Mouse (Mus musculus) urinary bladder, postnatal 36 days (tissue): ENCODE results near the gene Maml3.

Experiments
- DNase-seq, 2 experiments: peaks; one replicate each; pipeline ENCODE4 v3.0.0; 2022; ENCODE audit warnings: low spot score in 2 of 2, mixed read lengths in 1 of 2

Gene Maml3

DNA sequence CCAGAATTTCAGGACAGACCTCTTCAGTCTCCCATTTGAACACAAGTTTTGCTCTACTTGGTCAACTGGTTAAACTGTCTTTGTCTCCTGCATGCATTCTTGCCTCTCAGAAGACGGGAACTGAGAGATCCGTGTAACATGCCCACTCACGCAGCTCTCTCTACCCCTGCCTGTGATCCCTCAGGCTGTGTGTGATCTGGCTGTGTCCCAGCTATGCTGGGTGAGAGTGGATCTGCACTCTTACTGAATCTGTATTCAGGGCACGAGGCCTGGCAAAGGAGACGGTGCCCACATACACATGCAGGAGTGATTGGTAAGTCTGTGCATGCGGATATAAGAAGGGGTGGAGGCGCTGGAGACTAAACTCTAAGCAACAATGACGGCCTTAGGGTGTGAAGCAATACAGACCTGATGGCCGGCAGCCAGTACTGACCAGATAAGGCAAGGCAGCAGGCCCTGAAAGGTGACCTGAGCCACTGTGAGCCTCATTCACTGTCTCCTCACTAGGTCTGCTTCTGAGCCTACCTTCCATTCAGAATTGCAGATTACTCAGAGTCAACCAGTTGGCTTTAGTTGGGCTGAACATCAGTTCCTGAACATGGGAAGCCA lies 274.0 kb downstream of the Maml3 start:
- no peak for DNase-seq

DNA sequence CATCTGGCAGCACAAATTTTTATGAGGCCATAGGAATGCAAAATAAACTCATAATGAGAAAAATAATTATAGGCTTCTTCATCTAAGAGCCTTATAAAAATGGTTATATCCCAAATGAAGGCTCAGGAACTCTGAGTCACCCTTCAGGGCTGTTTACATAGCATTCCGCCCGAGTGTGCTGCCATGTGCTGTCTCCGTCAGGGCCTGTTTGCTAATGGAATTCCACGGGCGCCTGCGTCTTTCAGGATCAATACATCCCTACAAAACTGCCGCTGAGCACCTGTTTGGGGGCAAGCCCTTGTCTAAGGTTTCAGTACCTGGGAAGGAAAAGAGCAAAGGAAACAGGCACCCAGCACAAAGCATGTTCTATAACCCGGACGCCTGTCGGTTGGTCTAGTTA lies 279.3 kb downstream of the Maml3 start:
- no peak for DNase-seq

DNA sequence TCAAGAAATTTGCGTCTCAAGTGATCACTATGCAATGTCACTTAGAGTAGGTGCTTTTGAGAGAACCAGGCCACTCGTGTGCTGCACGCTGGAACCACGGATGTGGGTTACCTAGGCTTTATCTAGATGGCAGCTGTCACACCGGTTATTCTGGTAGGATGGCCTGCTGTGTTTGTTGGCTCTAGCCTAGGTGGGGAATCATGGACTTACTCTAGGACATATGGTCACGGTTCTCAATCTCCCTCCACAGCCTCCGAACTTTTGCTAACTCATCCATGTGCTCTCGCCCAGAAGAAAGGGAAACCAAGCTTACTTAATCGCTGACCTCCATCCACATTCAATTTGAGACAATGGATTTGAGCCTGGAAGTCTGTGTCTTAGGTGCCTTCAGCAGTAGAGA lies 280.4 kb downstream of the Maml3 start:
- peak in 1 of 2 experiments; percentile 35 for DNase-seq

DNA sequence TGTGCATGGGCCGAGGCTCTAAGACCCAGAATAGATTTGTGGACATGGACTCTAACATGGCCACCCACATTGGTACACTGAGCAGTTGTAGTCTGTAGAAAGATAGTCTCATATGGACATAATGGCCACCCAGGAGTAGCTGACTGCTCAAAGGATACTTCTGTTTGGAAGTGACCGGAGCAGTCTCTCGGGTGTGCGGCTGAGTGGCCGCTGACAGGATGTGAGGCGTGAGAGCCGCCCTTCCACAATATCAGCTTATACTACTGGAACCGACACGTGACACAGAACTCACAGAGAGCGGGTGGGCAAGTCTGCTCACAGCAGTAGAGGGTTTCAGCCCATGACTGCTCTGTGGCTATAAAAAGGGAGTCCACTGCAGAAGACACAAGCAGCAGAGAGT lies 283.3 kb downstream of the Maml3 start:
- DNase-seq = no peak

DNA sequence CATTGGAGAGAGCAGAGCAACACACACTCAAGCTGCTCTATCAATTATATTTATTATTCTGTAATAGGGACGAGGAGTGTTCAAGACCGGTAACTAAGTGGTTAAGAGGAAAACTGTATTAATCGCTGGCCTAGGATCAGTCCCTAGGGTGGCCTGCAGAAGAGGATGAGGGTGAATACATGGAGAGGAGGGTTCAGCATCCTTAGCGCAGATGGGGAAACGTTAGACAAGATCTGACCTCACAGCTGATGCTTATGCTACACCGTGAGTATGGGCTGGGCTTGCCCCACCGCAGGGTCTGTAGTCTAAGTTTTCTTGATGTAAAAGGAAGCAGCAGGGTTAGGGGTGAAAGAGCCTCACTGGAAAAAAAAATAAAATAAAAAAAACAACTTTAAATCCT lies 285.8 kb downstream of the Maml3 start:
- DNase-seq = no peak

DNA sequence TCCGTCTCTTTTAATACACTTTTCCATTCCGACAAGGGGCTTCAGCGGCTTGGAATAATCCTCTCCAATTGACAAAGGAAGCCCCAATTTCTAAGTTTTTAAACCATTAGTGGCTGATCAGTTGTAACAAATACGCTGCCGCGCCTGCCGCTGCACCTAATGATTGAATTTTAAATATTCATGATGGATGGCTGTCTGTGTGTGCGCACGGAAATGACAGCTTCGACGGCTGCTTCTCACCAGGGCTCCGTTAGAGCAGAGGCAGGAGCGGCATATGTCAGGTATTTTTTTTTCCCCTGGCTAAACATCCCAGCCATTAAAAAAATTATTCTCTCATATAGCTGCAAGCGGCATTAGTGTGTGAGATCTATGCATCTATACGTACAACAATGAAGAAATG lies 287.0 kb downstream of the Maml3 start:
- no peak for DNase-seq

DNA sequence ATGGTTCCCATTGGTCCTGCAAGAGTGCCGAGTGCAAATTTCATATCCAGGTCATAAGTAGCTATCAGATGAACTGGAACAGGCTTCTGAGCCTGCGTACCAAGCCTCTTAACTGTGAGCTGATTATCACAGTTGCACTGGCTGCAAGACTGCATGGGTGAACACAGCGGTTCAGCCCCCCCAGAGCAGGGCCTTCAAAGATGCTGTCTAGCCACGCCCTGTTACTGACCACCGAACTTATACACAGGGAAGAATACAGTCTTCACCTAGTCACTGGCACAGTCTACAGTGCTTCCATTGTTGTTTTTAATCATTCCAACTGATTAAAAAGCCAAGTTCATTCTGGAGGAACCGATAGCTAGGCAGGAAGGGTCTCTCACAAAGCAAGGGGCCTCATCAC lies 287.5 kb downstream of the Maml3 start:
- no peak for DNase-seq

DNA sequence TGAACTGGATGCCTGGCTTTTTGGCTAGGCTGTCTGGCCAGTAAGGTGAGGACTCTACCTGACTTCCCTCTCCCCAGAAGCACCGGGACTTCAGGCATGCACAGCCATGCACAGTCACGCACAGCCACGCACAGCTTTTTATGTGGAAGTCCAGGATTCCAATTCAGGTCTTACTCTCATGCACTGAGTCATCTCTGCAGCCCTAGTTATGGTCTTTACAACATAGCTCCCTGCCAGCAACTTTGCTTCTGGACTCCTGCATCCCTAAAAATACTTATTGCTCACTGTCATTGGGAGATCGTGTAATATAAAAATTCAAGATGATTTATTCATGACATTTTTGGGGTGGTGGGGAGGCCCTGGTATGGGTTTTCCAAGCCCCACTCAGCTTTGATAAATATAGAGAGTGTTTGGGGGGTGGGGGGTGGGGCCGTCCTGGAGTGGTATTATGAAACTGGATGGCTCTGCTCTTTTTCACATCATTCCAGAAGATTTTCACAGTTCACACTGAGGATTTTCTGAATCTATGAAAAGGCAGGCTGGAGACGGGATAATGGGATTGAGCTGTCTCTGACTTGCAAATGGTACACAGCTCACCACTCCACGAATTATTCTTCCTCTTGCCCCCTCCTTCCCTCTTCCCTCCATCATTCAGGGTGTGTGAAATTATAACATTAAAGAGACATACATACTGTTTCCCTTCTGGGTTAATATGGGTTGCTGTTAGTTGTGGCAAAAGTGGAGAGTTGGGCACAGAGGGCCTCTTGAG lies 288.2 kb downstream of the Maml3 start:
- no peak for DNase-seq

DNA sequence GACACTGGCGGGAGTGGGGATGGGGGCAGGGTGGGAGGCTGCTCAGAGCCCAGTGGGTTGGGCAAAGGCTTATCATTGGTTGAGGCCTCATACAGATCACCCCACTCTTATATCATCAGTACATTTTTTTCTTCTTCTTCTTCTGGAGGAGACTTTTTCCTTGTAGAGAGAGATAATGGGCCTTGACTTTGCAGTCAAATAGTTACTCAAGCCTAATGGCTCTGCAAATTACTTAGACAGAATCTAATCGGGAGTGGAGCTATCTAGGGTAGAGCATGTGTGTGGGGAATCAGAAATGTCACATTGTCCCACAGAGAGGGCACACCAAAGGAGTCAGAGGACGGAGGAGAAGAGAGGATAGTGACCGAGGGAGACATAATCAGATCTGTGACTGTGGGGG lies 290.8 kb downstream of the Maml3 start:
- no peak for DNase-seq

DNA sequence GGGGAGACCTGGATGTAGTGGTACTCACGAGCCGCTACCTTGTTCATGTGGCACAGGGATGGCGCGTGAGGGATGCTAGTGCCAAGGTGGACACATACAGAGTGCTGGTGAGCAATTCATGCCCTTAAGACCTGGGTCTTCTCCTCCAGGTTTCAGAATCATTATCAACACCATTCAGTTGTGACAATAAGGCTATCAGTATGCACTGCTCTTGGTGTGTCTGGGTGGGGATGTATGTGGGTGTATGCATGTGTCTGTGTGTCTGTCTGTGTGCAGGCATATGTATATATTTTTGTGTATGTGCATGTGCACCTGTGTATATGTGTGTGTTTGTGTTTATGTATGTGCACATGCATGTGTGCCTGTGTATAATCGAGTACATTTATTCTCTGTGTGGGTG lies 291.7 kb downstream of the Maml3 start:
- no peak for DNase-seq

DNA sequence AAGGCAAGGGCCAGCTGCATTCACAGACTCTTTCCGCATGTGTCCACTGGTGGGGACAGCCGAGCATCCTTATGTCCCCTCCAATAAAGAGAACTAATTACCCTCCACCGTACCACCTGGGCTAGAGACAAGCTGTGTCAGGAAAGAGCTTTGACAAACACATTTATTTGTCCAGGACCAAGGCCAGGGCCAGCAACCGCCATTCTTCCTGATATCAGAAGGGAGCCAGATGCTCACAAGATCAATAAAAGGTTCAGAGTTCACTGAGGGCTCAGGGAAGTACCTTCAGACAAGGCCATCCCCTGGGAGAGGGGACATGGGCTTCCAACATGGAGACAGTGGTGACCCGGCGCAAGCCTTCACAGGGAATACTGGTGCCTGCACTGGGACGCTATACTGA lies 294.1 kb downstream of the Maml3 start:
- DNase-seq = no peak

DNA sequence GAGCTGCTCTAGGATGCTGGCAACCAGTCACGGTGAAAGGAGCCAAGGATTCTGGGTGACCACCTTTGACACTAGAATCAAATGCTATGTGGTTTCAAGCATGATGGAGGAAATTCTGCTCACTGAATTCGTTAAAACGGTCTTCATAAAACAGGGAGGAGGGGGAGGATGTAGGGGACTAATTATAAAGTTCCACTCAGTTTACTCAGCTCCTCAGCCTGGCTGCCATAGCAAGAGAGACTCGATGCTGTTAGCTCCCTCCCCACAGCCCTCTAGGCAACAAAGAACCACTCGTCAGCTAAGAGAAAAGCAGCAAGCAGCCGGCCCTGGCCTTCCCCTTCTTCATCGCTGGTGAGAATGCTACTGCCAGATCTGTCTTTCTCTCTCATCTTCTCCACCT lies 295.1 kb downstream of the Maml3 start:
- DNase-seq = no peak

DNA sequence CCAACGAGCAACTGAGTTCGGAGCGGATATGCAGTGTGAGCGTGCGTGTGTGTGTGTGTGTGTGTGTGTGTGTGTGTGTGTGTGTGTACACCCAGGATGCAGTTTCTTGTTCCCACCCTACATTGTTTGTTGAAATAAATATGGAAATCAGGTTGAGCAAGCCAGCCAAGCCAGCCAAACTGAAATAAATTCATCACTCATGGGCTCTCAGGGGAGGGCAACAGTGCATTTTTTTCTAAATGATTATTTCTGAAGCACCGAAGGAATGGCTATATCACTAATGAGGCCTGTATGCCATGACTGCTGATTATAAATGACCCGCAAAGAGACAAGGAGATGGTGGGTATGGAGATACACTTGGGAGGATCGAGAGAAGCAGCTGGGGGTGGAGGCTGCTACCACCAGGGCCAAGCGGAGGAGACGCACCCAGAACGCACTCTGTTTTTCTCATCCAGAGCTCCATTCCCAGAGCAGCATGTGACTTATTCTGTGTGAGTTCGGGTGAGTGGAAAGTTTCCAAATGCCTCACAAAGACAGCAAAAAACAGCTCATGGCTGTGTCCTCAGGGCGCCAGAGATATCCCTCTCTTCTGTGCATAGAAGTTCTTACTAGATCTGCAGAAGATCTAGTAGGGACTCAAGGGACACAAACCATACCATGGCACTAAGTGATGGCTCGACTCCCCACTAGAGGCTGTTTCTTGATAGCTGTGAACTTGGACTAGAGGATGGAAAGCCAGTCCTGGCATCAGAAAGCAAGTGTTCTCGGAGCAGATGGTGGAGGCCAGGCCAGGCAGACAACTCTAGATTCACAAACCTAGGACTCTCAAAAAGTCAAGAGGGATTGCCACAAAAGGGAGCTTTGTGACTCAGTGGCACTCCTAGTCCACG lies 296.6 kb downstream of the Maml3 start:
- no peak for DNase-seq

DNA sequence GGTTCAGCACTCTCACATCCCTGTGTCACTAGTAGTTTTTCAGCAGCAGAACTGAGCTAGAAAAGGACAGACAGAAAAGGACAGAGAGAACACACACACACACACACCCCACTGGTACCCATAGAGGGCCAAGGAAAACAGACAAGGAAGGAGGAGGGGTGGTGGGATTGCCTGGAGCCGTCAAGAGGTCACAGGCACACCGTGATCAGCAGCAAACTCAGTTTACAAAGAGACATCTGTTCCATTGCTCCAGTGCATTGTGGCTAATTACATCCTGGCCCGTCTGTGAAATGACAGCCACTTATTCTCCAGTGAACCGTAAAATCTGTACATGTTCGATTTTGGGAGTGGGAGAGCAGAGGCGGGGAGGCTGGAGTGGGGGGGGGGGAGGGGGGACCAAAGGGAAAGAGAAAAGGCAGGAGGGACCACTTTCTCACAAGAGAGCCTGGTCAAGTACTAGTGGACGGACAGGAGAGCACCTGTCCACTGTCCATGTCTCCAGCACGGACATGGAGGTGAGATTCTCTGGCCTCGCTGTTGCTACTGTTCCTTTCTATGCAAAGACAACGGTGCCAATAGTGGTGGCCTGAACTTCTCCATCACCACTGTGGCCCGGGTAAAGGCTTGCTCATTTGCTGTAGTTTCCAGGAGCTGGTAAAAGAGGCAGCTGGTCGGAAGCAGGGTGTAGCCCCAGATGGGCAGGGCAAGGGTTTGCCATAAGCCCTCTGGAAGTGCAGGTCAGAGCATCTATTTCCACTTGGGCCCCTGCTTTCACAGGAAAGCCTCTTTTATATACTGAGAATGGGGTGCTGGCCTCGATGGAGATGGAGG lies 299.2 kb downstream of the Maml3 start:
- DNase-seq = no peak

DNA sequence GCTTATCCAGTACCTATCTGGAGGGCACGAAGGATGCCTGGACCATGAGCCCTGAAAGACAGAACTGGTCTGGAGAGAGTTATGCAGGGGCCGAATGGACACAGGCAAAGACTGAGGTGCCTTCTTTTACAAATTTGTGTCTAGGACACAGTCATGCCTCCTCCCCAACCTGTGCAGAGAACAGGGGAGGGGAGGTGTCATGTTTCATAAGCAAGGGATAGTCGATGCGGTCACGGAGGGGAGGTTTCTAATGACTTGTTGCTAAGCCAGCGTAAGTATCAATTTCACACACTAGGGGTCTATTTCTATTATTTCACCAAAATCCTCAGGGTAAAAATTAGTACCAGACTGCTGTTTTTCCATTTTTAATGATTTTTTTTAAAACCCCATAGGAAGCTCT lies 301.0 kb downstream of the Maml3 start:
- no peak for DNase-seq

DNA sequence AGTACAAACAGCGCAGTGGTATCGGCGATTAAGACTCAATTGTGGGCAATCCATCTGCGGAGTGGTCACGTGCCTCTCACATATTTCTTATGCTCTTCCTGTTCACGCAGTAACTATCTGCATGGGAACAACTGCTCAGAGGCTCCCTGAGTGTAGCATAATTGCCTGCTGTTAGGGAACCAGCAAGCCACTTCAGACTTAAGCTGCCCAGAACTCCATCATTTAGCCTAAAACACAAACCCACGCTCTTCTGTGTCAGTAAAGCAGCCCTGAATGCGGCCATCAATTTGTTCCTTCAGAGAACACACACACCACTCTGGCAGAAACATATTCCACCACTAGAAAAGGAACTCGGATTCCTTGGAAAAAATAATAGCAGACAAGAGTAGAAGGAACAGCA lies 305.2 kb downstream of the Maml3 start:
- no peak for DNase-seq

DNA sequence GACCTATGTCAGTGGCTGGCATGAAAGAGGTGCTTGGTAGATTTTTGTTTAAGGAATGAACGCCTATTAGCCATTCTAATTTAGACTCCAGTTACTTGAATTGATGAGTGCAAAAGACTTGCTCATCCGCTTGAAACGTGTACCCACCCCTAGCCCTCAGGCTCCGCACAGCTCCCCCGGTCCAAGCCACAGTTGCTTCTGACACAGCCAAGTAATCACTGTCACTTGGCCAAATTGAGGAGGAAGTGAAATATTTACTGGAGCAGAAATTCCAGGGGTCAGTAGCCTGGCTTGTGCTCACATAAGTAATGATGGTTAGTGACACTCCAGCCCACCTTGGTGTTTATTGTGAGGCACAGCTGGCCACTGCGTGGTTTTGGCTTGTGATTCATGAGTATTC lies 308.0 kb downstream of the Maml3 start:
- no peak for DNase-seq

DNA sequence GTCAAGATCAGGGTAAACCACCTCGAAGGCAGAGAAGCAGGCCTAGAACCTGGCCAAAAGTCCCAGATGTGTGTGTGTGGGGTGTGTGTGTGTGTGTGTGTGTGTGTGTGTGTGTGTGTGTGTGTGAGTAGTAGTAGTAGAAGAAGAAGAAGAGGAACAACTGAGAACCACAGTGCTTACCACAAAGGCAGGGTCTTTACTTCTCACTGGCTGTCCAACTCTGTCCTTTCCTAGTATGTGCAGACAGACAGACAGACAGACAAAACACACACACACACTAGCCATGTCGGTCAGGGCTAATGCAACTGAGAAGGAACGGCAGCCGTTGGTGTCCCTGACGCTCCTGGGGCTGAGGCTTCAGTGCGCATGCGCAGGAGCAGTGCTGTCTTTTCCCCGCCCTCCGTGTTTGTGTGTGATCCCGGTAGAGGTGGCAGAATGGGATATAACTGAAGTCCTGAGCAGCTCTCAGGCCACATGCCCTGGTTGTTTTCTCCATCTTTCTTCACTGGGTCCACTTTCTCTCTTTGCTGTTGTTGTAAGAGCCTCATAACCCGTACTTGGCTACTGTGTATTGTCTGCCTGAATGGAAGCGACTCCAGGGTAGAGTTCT lies 308.6 kb downstream of the Maml3 start:
- DNase-seq = no peak

DNA sequence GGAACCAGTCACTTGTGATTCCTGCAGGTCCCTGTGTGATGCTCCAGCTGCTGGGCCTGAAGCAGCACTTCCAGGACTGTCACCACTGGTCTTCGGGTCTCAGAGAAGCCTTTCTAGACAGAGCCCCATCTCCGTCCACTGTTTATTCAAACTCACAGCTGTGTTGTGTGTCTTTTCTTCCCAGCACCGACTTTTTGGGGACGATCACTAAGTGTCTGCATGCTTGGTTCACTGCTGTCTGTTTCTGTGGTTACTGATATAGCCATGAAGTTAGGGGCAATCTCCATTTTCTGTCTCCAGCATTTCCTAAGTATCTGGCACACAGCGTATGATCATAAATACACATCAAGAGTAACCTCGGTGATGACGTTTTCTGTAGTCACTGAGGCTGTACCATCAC lies 313.3 kb downstream of the Maml3 start:
- no peak for DNase-seq

DNA sequence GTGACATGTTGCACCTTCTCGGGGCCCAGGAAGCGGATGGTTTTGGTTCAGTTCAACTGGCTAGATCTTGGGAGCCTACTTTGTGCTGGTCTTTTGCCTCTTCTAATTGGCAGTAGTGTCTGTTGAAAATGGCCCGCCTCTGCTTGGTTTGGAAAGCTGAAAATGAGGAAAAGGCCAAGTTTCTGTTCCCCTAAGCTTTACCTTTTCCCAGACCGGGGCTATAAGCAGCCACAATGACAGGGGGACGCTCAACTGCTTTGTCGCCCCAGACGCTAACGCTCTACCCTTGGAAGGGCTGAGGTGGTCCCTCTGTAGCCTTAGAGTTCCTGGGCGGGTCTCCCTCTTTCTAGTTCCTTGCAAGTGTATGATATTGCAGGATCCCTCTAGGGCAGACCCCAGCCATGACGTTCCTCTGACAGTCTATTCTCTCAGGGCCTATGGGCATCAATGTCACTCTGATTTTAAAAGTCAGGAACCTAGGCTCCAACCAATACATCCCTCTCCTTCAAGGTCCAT lies 315.4 kb downstream of the Maml3 start:
- no peak for DNase-seq
